Mouse (Mus musculus) naive thymus-derived CD4-positive, alpha-beta T cell, adult 2 months (primary cell): ENCODE data around the gene Tbc1d22b.
"Not testable (repeated sequence)": the region's sequence is repeated elsewhere in the genome, so short reads cannot be mapped to it uniquely, and the experiment has no call there.

ENCODE experiments used
- DNase-seq: peaks from one replicate; pipeline ENCODE4 v3.0.0-alpha.2; 2011; ENCODE audit warnings: low read depth

Tbc1d22b gene

GRCm38 (mm10) chr17:29549543-29550428 lies at the start of gene Tbc1d22b, which contains the start of gene Gm17657:
Tbc1d22b (plus strand) TSS chr17:29549785.
Gm17657 (minus strand) TSS chr17:29549638.
- DNase-seq, result peak; percentile 95

- DNase-seq, result peak; percentile 36
These were observed 49.3 kb upstream of the Tbc1d22b start for GRCm38 (mm10) chr17:29500243-29500740.

DNA sequence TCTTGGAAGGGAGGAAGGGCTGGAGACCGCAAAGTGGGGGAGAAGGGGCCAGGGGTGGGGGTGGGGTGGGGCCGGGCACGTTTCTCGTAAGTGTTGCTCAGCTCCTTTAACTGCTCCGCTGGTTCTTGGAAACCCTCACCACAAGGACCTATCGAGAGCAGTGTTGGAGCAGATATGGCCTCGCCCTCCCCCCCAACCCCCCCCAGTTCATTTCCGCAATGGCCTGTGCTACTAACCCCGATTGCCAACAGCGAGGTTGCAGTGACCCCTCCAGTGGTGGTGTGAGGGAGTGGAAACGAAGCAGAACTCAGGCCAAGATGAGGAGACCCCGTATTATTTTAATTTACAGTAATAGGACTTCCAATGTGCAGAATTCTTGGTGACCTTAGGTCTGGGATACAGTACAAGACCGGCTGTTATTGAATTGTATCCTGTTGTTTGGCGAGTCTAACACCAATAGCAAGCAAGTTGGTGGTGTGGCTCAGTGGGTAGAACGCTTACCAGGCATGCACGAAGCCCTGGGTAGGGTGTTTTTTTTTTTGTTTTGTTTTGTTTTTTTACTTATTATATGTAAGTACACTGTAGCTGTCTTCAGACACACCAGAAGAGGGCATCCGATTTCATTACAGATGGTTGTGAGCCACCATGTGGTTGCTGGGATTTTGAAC lies 48.6 kb upstream of the Tbc1d22b start:
- DNase-seq, result peak; percentile 64

GRCm38 (mm10) chr17:29502005-29502668 lies 47.4 kb upstream of the Tbc1d22b start:
- no peak for DNase-seq

DNA sequence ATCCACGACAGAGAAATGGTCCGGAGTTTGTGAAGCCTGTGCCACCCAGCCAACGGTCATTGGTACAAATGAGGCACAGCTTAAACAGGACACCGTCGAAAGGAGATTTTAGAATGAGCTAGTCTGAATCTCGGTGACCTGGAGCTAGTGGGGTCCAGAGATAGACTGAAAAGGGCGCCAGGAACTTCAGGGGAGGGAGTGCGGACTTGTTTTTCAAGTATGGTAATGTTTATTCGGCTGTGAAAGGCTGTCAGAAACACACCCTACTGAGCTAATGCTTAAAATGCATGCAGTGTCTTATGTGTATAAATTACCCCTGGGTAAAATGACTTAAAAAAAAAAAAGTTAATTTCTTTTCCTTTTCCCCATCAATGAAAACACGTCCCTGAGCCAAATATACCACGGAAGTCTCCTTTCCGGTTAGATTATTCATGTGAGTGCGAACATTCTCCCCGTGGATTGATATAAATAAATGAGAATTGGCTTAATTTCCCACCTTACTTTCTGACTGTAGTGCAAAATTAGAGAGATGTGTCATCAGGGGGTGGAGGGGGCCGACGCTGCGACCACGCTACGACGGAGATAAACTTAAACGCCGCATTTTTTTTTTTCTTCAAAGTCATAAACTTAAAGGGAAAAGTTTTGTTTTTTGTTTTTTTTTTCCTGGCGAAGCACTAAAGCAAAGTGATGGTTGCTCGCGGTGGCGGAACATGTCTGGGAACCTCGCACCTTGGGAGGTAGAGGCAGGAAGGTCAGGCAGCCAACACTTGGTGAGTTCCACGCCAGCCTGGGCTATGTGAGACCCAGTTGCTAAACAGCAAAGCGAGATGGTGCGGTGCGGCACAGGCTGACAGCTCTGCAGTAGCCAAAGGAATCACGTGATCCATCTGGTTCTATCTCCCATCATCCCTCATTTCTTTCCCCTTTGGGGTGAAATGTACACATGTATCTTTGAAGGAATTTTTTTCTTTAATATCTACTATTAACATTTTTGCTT lies 46.6 kb upstream of the Tbc1d22b start:
- no peak for DNase-seq

DNA sequence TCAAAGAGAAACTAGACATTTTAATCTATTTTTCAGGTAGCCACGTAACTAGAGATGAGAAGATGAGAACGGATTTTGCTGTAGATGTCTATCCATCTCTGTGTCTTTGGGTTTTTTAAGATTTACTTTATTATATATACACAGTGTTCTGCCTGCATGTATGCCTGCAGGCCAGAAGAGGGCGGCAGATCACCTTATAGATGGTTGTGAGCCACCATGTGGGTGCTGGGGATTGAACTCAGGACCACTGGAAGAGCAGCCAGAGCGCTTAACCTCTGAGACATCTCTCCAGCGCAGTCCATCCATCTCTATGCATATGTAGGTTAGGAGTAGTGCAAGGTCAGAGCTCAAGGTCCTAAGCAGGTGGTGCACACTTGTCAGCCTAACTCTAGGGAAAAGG lies 45.9 kb upstream of the Tbc1d22b start:
- no peak for DNase-seq

DNA sequence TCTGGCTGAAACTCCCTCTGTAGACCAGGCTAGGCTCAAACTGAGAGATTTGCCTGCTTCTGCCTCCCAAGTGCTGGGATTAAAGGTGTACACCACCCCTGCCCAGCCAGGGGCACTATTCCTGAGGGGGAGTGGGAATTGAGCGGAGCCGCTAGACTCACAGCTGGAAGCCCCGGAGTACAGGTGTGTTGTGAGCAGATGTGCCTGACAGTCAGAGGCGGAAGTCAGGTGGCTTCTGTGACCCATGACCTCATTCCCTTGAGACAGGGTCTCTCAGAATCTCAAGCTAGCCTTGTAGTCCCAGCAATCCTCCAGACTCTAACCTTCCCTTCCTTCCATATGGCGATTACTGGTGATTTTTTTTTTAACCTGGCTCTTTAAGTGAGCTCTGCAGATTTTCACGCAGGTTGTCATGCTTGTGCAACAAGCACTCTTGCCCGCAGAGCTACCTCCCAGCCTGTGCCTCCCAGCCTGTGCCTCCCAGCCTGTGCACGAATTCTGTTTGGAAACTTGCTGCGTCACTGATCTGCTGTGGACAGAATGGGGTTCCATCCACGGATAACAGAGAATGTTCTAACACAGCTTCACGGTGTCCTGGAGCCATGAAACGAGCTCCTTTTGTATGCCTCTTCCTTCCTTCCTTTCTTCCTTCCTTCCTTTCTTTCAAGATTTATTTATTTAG lies 40.5 kb upstream of the Tbc1d22b start:
- no peak for DNase-seq

DNA sequence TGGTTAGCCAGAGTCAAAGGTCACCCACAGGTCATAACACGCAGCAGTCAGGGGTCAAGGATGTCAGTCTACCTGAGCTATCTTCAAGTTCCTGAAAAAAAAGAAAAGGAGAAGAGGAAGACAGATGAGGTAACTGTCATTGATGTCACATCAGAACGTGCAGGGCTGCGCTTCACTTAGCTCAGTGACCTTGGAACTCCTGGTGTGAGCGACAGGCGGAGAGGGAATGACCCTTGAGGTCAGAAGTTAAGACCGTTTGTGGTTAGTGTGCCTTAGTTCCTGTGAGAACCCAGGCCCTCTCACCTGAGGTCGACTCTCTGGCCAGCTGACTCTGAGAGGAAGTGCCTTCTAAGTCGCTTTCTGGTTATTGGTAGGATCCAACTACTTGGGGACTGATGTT lies 38.9 kb upstream of the Tbc1d22b start:
- DNase-seq, result no peak

GRCm38 (mm10) chr17:29513044-29513730 lies 36.4 kb upstream of the Tbc1d22b start:
- DNase-seq, result peak; percentile 78

DNA sequence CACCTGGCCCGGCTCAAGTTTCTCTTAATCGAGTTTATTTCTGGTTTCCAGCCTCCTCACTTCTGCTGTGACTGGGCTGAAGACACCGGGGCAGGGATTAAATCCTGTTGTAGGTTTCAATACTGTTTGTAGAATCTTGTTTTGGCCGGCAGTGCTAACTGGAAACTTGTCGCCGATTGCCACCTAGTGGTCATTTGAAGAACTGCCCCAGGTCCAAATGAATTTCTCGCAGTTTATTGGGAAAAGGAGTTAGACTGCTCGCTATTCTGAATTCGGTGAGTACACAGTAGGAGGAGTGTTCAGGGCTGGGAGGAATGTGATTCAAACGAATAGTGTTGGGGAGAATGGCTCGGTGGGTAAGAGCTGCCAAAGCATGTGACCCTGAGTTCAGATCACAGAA lies 35.1 kb upstream of the Tbc1d22b start:
- DNase-seq, result peak; percentile 90

DNA sequence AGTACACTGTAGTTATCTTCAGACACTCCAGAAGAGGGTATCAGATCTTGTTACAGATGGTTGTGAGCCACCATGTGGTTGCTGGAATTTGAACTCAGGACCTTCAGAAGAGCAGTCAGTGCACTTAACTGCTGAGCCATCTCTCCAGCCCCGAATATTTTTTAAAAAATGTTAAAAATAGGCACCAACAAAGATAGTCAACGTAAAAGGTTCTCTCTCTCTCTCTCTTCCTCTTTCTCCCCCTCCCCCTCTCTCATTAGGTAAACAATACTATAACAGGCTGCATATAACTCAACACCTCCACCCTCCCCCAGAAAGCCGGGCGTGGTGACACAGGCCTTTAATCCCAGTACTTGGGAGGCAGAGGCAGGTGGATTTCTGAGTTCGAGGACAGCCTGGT lies 30.9 kb upstream of the Tbc1d22b start:
- DNase-seq, result not testable (repeated sequence)

DNA sequence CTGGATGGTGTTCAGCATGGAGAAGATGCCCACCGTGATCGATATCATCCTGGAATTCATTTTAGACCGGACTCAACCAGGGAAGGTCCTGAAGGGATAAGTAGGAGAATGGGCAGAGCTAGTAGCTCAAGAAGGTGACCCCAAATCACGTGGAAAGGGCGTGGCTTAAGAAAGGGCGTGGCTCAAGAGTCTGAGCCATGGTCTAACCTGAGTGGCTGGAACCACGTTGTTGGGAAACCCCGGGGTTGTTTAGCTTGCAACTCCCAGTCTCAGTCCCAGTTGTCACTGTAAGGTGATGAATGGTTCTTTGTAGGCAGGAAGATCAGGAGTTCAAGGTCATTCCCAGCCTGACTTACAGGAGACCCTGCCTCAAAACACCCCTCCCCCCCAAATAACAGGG lies 29.9 kb upstream of the Tbc1d22b start:
- DNase-seq, result no peak

DNA sequence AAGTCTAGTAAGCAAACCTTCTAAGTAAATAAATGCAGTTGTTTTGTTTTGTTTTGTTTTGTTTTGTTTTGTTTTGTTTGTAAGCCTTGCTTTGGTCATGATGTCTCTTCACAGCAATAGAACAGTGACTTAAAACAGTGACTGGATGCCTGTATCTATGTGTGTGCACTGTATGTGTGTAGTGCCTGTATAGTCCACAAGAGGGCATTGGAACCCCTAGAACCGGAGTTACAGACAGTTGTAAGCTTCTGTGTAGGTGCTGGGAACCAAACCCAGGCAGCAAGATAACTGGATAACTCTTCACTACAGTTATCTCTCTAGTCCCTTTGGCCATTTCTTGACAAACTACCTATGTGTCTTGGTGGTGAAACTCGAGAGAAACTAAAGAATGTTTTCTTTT lies 24.0 kb upstream of the Tbc1d22b start:
- DNase-seq, result no peak

DNA sequence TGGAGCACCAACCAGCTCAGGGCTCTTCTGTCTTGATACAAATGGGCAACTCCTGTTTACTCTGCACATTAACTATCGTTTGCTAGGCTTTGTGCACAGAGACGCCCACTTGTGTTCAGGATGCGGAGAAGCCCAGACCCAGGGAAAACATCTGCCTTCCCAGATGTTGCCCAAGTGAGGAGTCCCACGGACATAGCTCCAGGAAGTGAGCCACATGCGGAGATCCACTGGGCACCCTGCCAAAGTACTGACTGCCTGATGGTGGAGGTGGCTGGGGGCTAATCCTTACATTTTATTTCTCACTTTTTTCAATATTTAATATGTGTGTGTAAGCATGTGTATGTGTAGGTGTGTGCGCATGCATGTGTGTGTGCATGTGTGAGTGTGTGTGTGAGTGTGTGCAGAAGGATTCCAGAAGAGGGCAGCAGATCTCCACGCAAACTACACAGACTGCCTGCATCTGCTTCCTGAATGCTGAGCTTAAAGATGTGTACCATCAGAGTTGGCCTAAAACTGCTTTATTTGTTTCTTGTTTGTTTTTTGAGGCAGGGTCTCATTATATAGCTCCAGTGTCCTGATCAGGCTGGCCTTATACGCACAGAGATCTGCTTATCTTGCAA lies 20.9 kb upstream of the Tbc1d22b start:
- DNase-seq, result peak; percentile 74

GRCm38 (mm10) chr17:29530508-29530907 lies 19.1 kb upstream of the Tbc1d22b start:
- peak; percentile 57 for DNase-seq

DNA sequence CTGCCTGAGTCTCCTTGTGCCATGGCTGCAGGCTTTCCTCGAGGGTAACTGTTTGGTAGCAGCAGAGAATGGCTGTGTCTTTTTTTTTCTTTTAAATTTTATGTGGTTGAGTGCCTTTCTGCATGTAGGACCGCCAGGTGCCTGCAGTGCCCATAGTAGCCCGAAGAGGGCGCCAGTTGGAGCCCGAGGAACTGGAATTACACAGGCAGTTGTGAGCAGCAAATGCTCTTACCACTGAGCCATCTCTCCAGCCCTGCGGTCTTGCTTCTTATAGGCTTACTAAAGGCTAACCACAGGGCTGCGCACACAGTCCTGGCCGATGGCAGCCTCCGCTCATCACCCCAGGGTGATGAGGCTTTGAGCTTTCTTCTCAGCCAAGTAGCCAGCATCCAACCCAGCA lies 18.3 kb upstream of the Tbc1d22b start:
- DNase-seq, result peak; percentile 83

DNA sequence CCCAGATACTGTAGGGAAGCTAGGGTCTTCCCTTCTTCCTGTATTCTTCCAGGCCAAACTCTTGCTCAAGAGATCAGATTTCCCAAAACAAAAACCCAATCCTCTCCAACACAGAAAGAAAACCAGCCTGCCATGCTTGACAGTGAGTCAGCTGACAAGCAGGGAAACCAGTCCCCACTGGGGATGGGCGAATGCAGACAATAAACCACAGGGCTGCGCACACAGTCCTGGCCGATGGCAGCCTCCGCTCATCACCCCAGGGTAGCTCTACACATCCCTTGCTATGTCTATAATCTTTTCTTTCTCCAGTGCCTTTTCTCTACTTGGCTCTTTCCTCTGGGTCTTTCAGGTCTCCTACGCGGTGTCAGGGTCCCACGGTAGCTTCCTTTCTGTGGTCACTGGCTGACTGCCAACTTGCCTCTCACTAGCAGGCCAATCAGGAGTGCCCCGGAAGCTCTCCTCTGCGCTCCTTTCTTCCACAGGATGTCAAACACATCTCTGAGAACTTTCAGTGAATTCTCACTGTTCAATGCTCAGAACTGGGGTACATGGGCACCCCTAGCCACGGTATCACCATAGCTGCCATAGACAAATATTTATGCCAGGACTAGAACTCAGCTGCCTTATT lies 17.7 kb upstream of the Tbc1d22b start:
- peak; percentile 96 for DNase-seq

- DNase-seq, result peak; percentile 86
These were observed 15.7 kb upstream of the Tbc1d22b start for GRCm38 (mm10) chr17:29533866-29534265.

GRCm38 (mm10) chr17:29540426-29540825 lies 9.2 kb upstream of the Tbc1d22b start:
- DNase-seq, result no peak
